Mouse (Mus musculus) heart, adult 2 months (tissue): ENCODE results near the gene Dusp28.

Experiments
- CTCF ChIP-seq: fragments of 200-600 bp; IDR thresholded peaks from 2 replicates; pipeline ENCODE4 v1.8.1; 2022; ENCODE audit warnings: antibody characterized with exemption, mild to moderate bottlenecking, moderate library complexity
- EP300 ChIP-seq: fragments of 200-500 bp; IDR thresholded peaks from 2 replicates; pipeline ENCODE4 v1.6.1; 2011; ENCODE audit warnings: low read depth, low read length, control low read depth; ENCODE audit not compliant: insufficient read depth
- POLR2A ChIP-seq: fragments of 200-500 bp; IDR thresholded peaks from 2 replicates; pipeline ENCODE4 v1.6.1; 2011; ENCODE audit warnings: mild to moderate bottlenecking, low read depth, low read length, control low read depth; ENCODE audit not compliant: insufficient read depth

GRCm38 (mm10) chr1:92908664-92909063 is 1.9 kb downstream of the Dusp28 start:
- TF ChIP-seq CTCF = no peak
- no peak for TF ChIP-seq POLR2A
- no peak for TF ChIP-seq EP300
